ENCODE assay signal across 19 mouse cellular contexts in the genomic region with DNA sequence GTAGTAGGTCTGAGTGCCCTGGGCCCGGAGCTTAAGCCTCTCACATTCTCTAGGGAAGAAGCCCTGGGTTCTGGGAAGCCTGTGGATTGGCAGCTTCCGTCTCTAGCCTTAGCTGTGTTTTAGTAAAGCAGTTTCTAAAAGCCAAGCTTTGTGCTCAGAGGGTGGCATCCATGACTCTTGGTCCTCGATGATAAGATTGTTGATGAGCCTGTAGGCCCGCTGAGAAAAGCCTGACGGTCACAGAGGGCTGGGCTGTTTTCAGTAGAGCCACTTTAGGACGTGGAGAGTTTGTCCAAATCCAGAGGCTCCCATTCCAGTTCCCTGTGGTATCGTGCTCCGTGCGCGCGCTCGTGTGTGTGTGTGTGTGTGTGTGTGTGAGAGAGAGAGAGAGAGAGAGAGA. TPM values are rescaled to one million over a fixed set of nuclear protein-coding genes. Genes with fewer than 3 reads are reported as not detected.
DNase-seq lines count a peak whose midpoint lies in the region; ATAC-seq and TF ChIP-seq lines count a peak whose summit lies in the region.
"Had no signal": no experiment of that assay in that cellular context is flagged by ENCODE, and none has a peak within 500 bp of the region (broad histone marks: within the 10 kb centered on the region; RNA-seq: fewer than 3 reads in every experiment).

No protein-coding gene starts in this region.

- no peak overlapping the region for H3K4me2 ChIP-seq in hindbrain, embryonic 15.5 days
- no peak overlapping the region for H3K4me2 ChIP-seq in hindbrain, embryonic 12.5 days (replicated peaks)
- peak overlapping the region; percentile 41 for H3K4me2 ChIP-seq in liver, embryonic 13.5 days
- H3K4me2 ChIP-seq: hindbrain, embryonic 14.5 days; limb, embryonic 12.5 days; lung, embryonic 14.5 days had no signal

- H3K4me3 ChIP-seq in hindbrain, embryonic 15.5 days, result no peak overlapping the region
- no peak overlapping the region for H3K4me3 ChIP-seq in hindbrain, embryonic 12.5 days
- H3K4me3 ChIP-seq in G1E (ENCODE audit: low read depth, low read length), result peak overlapping the region; percentile 40; the same call in 1 of the 2 replicates
- no peak overlapping the region for H3K4me3 ChIP-seq in bone marrow macrophage, adult 2 months (ENCODE audit: insufficient read depth, low read length)
- H3K4me3 ChIP-seq in liver, embryonic 13.5 days (replicated peaks), result no peak overlapping the region
- H3K4me3 ChIP-seq: forebrain, embryonic 10.5 days; limb, embryonic 12.5 days; myocyte had no signal

- WGBS in hindbrain, embryonic 15.5 days, result 82% methylated on average over 12 of the region's 12 CpGs
- 88% methylated on average over 12 of the region's 12 CpGs for WGBS in hindbrain, embryonic 12.5 days
- 54% methylated on average over 12 of the region's 12 CpGs for WGBS in liver, embryonic 13.5 days (ENCODE audit: insufficient replicate concordance)

- H3K9ac ChIP-seq in hindbrain, embryonic 15.5 days, result no peak overlapping the region
- no peak overlapping the region for H3K9ac ChIP-seq in hindbrain, embryonic 12.5 days
- H3K9ac ChIP-seq in liver, embryonic 13.5 days, result peak overlapping the region; percentile 60
- H3K9ac ChIP-seq: hindbrain, embryonic 14.5 days; limb, embryonic 12.5 days; lung, embryonic 14.5 days had no signal

- no peak for DNase-seq in G1E (ENCODE audit: low spot score)
- DNase-seq in liver, embryonic 13.5 days, result no peak
- DNase-seq in cerebellum, adult 11-12 months, result no peak
- DNase-seq in urinary bladder, postnatal 4 days (ENCODE audit: low spot score in 2 of 2), result no peak
- DNase-seq in adrenal gland, postnatal 4 days (ENCODE audit: low spot score in 2 of 2), result no peak
- DNase-seq: cerebellum, adult 18-20 months; cerebellum, postnatal 36 days; gastrocnemius, postnatal 10 days; lung, embryonic 14.5 days; retina, postnatal 1 day; thymus, postnatal 14 days had no signal

- TF ChIP-seq POLR2A in bone marrow macrophage, adult 2 months (IDR thresholded peaks at IDR 0.05; ENCODE audit: borderline replicate concordance, low read depth, low read length), result no peak

- ATAC-seq in hindbrain, embryonic 15.5 days (ENCODE audit: low FRiP score, low read depth), result no peak
- ATAC-seq in hindbrain, embryonic 12.5 days (ENCODE audit: low FRiP score), result no peak
- ATAC-seq in G1E (ENCODE audit: extremely low read depth, insufficient number of reproducible peaks, low FRiP score, poor library complexity, severe bottlenecking), result no peak
- peak; percentile 48 for ATAC-seq in liver, embryonic 13.5 days (ENCODE audit: low read depth)
- ATAC-seq: intestine, embryonic 16.5 days had no signal

- H3K36me3 ChIP-seq in hindbrain, embryonic 15.5 days, result no peaks in the 10 kb centered on the region
- H3K36me3 ChIP-seq in hindbrain, embryonic 12.5 days, result no peaks in the 10 kb centered on the region
- H3K36me3 ChIP-seq in G1E (replicated peaks), result peaks cover 65% of the 10 kb centered on the region
- no peaks in the 10 kb centered on the region for H3K36me3 ChIP-seq in liver, embryonic 13.5 days
- H3K36me3 ChIP-seq: forebrain, embryonic 10.5 days; limb, embryonic 12.5 days had no signal

- no peak for TF ChIP-seq CTCF in G1E (IDR thresholded peaks at IDR 0.05; ENCODE audit: low read depth, low read length)
- no peak for TF ChIP-seq CTCF in bone marrow macrophage, adult 2 months (IDR thresholded peaks at IDR 0.05; ENCODE audit: low read depth, low read length)

- H3K27ac ChIP-seq in hindbrain, embryonic 15.5 days (replicated peaks), result peak overlapping the region; percentile 30; the same call in 1 of the 2 replicates
- no peak overlapping the region for H3K27ac ChIP-seq in hindbrain, embryonic 12.5 days
- peak overlapping the region; percentile 91 for H3K27ac ChIP-seq in bone marrow macrophage, adult 2 months (ENCODE audit: insufficient read depth, low read depth, low read length)
- peak overlapping the region; percentile 79 for H3K27ac ChIP-seq in liver, embryonic 13.5 days
- H3K27ac ChIP-seq: forebrain, embryonic 10.5 days; hindbrain, embryonic 14.5 days; limb, embryonic 12.5 days had no signal

- no peaks in the 10 kb centered on the region for H3K27me3 ChIP-seq in hindbrain, embryonic 15.5 days
- peaks cover 8% of the 10 kb centered on the region; the same call in 1 of the 2 replicates for H3K27me3 ChIP-seq in hindbrain, embryonic 12.5 days
- no peaks in the 10 kb centered on the region for H3K27me3 ChIP-seq in G1E (ENCODE audit: insufficient read depth, low read length)
- no peaks in the 10 kb centered on the region for H3K27me3 ChIP-seq in liver, embryonic 13.5 days
- H3K27me3 ChIP-seq: limb, embryonic 12.5 days had no signal

- H3K9me3 ChIP-seq in hindbrain, embryonic 15.5 days, result no peaks in the 10 kb centered on the region
- H3K9me3 ChIP-seq in hindbrain, embryonic 12.5 days (replicated peaks), result no peaks in the 10 kb centered on the region
- H3K9me3 ChIP-seq in G1E (replicated peaks), result no peaks in the 10 kb centered on the region
- H3K9me3 ChIP-seq in liver, embryonic 13.5 days (replicated peaks), result no peaks in the 10 kb centered on the region
- H3K9me3 ChIP-seq: forebrain, embryonic 10.5 days; limb, embryonic 12.5 days had no signal

- H3K4me1 ChIP-seq in hindbrain, embryonic 15.5 days (replicated peaks), result peaks cover 53% of the 10 kb centered on the region
- peaks cover 40% of the 10 kb centered on the region for H3K4me1 ChIP-seq in hindbrain, embryonic 12.5 days
- H3K4me1 ChIP-seq in G1E (ENCODE audit: insufficient read depth, low read depth, low read length), result peaks cover 75% of the 10 kb centered on the region
- peaks cover 16% of the 10 kb centered on the region for H3K4me1 ChIP-seq in bone marrow macrophage, adult 2 months (ENCODE audit: control insufficient read depth, insufficient read depth, low read length)
- peaks cover 93% of the 10 kb centered on the region for H3K4me1 ChIP-seq in liver, embryonic 13.5 days (replicated peaks)

RNA-seq across cellular contexts. Expression of gene Galnt10, which starts 41.6 kb away (rescaled TPM):
- 14.6 and 15.4 TPM in 2 replicates for polyA plus RNA-seq in hindbrain, embryonic 15.5 days (2015; fragmentation: Nextera tagmentation; extraction: Ambion mirVana)
- polyA plus RNA-seq in hindbrain, embryonic 12.5 days (2016; fragmentation: Nextera tagmentation; extraction: Ambion mirVana), result 31.1 and 31.4 TPM in 2 replicates
- total RNA-seq in G1E (2014; fragmentation: Nextera tagmentation), result 18.5 and 41.2 TPM in 2 replicates
- total RNA-seq in G1E (2017), result 17.5 and 18.2 TPM in 2 replicates
- polyA plus RNA-seq in G1E (2012), result 21.4 and 22.5 TPM in 2 replicates
- 20.2 and 22.4 TPM in 2 replicates for polyA plus RNA-seq in bone marrow macrophage, adult 2 months (2012; ENCODE audit: insufficient read depth, insufficient read length, missing spikeins)
- 23.6 and 27.5 TPM in 2 replicates for polyA plus RNA-seq in liver, embryonic 13.5 days (2015; fragmentation: Nextera tagmentation; extraction: Ambion mirVana)
- 10 to 100 TPM; 44.5 to 46.2 TPM for total RNA-seq in adrenal gland, postnatal 4 days (2021)
